Mouse (Mus musculus) limb, embryonic 15.5 days (tissue): Measurements from ENCODE around the gene Dennd1a. TPM values are rescaled to one million over a fixed set of nuclear protein-coding genes. Genes with fewer than 3 reads are reported as not detected.

Experiments used
- ATAC-seq: fragments of 200-750 bp; cut with Nextera tagmentation; 2 replicates; pipeline ENCODE4 v1.8.0; 2017; ENCODE audit warnings: low read depth, moderate TSS enrichment; ENCODE audit not compliant: insufficient number of reproducible peaks, low FRiP score, low TSS enrichment
- H3K27ac ChIP-seq: fragments of 300-500 bp; sonication (generic); 2 replicates; pipeline ENCODE4 v1.5.1; 2015; ENCODE audit warnings: moderate library complexity, mild to moderate bottlenecking, inconsistent platforms
- H3K27me3 ChIP-seq: fragments of 300-500 bp; sonication (generic); 2 replicates; pipeline ENCODE4 v1.6.1; 2015; ENCODE audit warnings: inconsistent platforms
- H3K36me3 ChIP-seq: fragments of 300-500 bp; sonication (generic); 2 replicates; pipeline ENCODE4 v1.6.1; 2015; ENCODE audit warnings: inconsistent platforms
- H3K4me1 ChIP-seq: fragments of 300-500 bp; sonication (generic); 2 replicates; pipeline ENCODE4 v1.6.1; 2015; ENCODE audit warnings: inconsistent platforms
- H3K4me2 ChIP-seq: fragments of 300-500 bp; sonication (generic); 2 replicates; pipeline ENCODE4 v1.6.1; 2015; ENCODE audit warnings: mild to moderate bottlenecking, inconsistent platforms
- H3K4me3 ChIP-seq: fragments of 300-500 bp; sonication (generic); 2 replicates; pipeline ENCODE4 v1.5.1; 2015; ENCODE audit warnings: mild to moderate bottlenecking, inconsistent platforms
- H3K9ac ChIP-seq: fragments of 300-500 bp; sonication (generic); 2 replicates; pipeline ENCODE4 v1.6.1; 2015; ENCODE audit warnings: inconsistent platforms
- H3K9me3 ChIP-seq: fragments of 300-500 bp; sonication (generic); 2 replicates; pipeline ENCODE4 v1.6.1; 2016; ENCODE audit warnings: inconsistent platforms
- WGBS: fragments of 180-500 bp; shearing (Covaris S2); methylation state at CpG from one replicate; pipeline ENCODE4 v1.1.7; 2015; 5-methylcytosine and 5-hydroxymethylcytosine counted together
- polyA plus RNA-seq: library from polyadenylated mRNA; unstranded; fragments of >200 nt; fragmentation: Nextera tagmentation; extraction: Ambion mirVana; gene quantifications from 2 replicates; pipeline ENCODE4 v1.2.1, GENCODE M21; 2015

Gene Dennd1a
- polyA plus RNA-seq, 1 experiment from 2014 or later: 13.0 TPM

DNA sequence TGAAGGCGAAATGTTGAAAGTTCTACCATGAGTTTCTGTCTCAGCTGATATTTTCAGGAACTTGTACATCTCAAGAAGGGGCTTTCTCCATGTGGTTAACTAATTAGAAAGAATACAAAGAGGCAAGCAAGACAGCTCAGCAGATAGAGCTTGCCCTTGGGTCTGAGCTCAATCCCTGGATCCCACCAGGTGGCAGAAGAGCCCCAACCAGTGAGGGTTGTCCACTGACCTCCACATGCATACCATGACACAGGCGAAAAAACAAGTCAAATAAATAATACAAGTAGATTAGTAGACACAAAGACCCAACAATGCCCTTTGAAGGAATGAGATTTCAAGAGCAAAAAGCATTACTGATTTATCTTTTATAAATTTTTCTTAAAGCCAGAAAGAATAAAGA lies 100.8 kb downstream of the Dennd1a start:
- Histone ChIP-seq H3K36me3 (no peaks in the 10 kb centered on the region), H3K4me1 (no peaks in the 10 kb centered on the region), H3K4me2 (no peak overlapping the region), H3K27me3 (no peaks in the 10 kb centered on the region), H3K27ac (no peak overlapping the region), H3K4me3 (no peak overlapping the region), H3K9me3 (no peaks in the 10 kb centered on the region), H3K9ac (no peak overlapping the region)
- WGBS: 81% methylated on average over 2 of the region's 2 CpGs
- ATAC-seq: no peak

DNA sequence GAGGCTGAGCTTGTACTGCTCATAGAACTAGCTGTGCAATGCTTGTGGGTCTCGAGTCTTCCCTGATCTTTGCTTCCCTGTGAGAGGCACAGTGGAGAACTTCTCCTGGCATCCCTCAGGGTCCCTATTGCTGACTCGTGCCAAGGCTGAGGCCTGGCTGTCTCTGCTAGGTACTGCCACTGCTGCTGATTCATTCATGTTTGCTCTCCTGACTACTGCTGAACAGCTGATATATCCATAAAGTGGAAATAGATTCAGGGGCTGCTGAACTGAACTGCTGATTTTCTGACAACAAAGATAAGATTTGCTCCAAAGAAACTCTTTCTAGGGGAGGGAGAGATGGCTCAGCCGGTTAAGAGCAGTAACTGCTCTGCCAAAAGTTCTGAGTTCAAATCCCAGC lies 102.2 kb downstream of the Dennd1a start:
- Histone ChIP-seq H3K27me3 (no peaks in the 10 kb centered on the region), H3K4me2 (no peak overlapping the region), H3K4me3 (no peak overlapping the region), H3K4me1 (no peaks in the 10 kb centered on the region), H3K27ac (no peak overlapping the region), H3K36me3 (no peaks in the 10 kb centered on the region), H3K9ac (no peak overlapping the region), H3K9me3 (no peaks in the 10 kb centered on the region)
- ATAC-seq: no peak
- 88% methylated on average over 3 of the region's 3 CpGs for WGBS

DNA sequence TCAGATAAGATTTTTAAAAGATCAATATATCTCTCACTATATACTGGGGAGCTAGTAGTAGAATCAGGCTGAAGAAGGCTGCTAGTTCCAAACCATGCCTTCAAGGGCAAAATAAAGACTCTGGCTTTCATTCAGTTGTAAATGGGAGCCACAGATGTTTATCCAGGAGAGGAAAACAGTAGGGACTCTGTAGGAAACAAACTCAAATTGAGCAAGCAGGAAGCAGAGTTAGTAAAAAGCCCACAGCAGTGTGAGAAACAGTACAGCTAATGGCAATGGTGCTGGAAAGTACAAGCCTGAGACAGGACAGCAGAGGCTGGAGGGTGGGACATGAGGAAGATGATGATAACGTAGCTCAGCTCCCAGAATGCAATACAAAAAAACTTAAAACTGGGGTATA lies 103.3 kb downstream of the Dennd1a start:
- no peaks in the 10 kb centered on the region for H3K36me3 ChIP-seq
- no peak overlapping the region for H3K4me3 ChIP-seq
- no peaks in the 10 kb centered on the region for H3K27me3 ChIP-seq
- no peaks in the 10 kb centered on the region for H3K9me3 ChIP-seq
- no peak overlapping the region for H3K27ac ChIP-seq
- H3K4me2 ChIP-seq: no peak overlapping the region
- no peak overlapping the region for H3K9ac ChIP-seq
- WGBS: 59% methylated on average over 1 of the region's 1 CpGs
- H3K4me1 ChIP-seq: no peaks in the 10 kb centered on the region
- no peak for ATAC-seq

DNA sequence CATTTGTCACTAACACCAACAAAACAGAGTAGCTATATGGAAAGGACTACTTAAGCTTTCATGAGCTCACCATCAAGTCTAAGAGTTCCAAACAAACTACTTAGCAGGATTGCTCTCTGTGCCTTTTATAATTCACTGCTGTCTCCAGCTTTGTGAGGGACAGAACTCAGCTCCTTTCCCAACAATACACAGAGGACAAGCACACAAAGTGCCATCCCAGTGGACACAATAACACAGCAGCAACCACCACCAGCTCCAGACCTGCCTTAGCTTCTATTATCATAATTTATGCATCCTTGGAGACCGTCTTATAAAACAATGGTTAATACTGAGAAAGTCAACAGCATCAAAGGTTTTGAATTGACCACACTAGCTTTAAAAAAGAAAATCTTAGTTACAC lies 104.9 kb downstream of the Dennd1a start:
- no peak overlapping the region for H3K27ac ChIP-seq
- H3K27me3 ChIP-seq: no peaks in the 10 kb centered on the region
- no peaks in the 10 kb centered on the region for H3K4me1 ChIP-seq
- H3K4me3 ChIP-seq: no peak overlapping the region
- no peak overlapping the region for H3K4me2 ChIP-seq
- no peaks in the 10 kb centered on the region for H3K36me3 ChIP-seq
- WGBS: 82% methylated on average over 1 of the region's 1 CpGs
- no peak for ATAC-seq
- no peaks in the 10 kb centered on the region for H3K9me3 ChIP-seq
- H3K9ac ChIP-seq: no peak overlapping the region

DNA sequence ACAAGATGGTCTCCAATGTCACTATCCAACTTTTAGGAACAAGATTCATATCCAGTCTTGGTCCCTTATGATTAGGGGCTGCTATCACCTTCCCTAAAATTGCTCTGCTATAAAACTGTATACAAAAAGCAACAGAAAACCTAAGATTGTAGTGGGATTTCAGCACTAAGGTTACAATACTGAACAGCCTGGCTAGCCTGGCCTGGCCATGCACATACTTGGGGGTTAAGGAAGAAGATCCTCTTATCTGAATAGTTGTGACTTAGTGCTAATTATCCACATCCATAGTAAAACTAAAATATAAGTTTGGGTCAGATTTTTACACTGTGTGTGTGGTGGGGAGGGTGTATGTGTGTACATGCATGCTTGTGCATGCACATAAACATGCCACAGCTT lies 109.6 kb downstream of the Dennd1a start:
- Histone ChIP-seq H3K36me3 (no peaks in the 10 kb centered on the region), H3K27ac (no peak overlapping the region), H3K4me3 (no peak overlapping the region), H3K27me3 (no peaks in the 10 kb centered on the region), H3K9ac (no peak overlapping the region), H3K4me1 (no peaks in the 10 kb centered on the region), H3K4me2 (no peak overlapping the region), H3K9me3 (no peaks in the 10 kb centered on the region)
- no peak for ATAC-seq

DNA sequence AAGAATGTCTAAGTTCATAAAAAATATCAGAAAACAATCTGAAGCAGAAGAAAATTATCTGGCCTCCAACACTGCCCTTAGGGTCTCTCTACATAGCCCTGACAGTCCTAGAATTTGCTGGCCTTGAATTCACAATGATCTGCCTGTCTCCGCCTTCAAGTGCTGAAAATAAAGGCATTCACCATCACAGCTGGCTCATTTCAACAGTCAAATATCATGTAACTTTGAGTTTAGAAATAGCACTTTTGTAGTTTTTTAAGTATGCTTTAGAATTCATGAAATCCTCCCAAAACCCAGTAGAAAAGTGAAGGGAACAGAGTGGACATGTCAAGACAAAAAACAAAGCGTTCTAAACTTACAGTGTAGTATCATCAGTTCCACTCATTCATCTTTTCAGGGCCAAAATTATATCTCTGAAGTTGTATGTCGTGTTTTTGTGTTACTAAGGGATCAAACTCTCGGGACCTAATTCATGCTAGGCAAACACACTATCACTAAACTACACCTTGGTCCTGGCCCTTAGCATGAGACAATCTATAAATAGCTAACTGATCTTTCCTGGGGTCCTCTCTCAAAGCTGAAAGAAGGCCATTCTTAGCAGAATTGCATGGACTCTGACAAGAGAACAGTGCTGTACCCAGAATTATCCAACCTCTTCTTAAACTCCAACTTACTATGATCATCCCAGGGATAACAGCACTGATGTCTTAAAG lies 110.2 kb downstream of the Dennd1a start:
- no peak overlapping the region for H3K9ac ChIP-seq
- no peaks in the 10 kb centered on the region for H3K4me1 ChIP-seq
- H3K4me3 ChIP-seq: no peak overlapping the region
- H3K27me3 ChIP-seq: no peaks in the 10 kb centered on the region
- no peak for ATAC-seq
- no peak overlapping the region for H3K4me2 ChIP-seq
- no peaks in the 10 kb centered on the region for H3K36me3 ChIP-seq
- no peaks in the 10 kb centered on the region for H3K9me3 ChIP-seq
- no peak overlapping the region for H3K27ac ChIP-seq
- WGBS: 83% methylated on average over 4 of the region's 4 CpGs

DNA sequence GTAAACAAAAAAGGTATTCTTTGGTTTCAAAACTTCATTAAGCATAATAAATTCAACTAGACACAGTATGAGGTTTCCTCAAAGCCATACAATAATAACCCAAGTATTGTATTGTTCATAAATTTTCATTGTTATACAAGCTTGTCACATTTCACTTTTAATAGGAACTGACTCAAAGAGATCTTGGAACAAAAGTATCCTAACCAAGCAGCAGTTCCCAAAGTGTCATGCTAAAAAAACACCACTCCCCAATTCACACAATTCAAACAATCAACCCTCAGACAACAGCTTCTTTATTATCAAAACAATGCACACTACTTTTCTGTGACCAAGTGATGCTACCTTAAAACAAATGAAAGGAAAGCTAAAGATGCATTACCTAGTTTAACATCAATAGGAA lies 111.9 kb downstream of the Dennd1a start:
- Histone ChIP-seq H3K9me3 (no peaks in the 10 kb centered on the region), H3K9ac (no peak overlapping the region), H3K36me3 (no peaks in the 10 kb centered on the region), H3K27ac (no peak overlapping the region), H3K4me3 (no peak overlapping the region), H3K4me1 (no peaks in the 10 kb centered on the region), H3K4me2 (no peak overlapping the region), H3K27me3 (no peaks in the 10 kb centered on the region)
- no peak for ATAC-seq

DNA sequence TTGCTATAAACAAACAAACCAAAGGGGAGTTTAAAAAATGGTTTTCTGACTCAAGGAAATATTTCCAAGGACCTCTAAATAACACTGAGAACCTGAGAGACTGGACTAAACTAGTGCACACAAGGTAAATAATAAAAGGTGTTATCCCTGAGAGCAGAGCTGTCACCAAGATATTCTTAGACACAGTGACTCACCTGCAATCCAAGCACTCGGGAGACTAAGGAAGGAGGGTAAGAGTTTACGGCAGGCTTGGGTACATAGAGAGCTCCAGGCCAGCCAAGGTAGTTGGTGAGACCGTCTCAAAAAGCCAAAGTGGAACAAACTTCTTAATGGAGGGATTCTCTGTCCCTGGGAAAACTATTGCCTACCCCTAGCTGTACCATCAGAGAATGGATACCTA lies 118.6 kb downstream of the Dennd1a start:
- no peak for ATAC-seq
- Histone ChIP-seq H3K9me3 (no peaks in the 10 kb centered on the region), H3K4me2 (no peak overlapping the region), H3K27me3 (no peaks in the 10 kb centered on the region), H3K36me3 (no peaks in the 10 kb centered on the region), H3K4me3 (no peak overlapping the region), H3K4me1 (no peaks in the 10 kb centered on the region), H3K27ac (no peak overlapping the region), H3K9ac (no peak overlapping the region)
- WGBS: 77% methylated on average over 3 of the region's 3 CpGs

DNA sequence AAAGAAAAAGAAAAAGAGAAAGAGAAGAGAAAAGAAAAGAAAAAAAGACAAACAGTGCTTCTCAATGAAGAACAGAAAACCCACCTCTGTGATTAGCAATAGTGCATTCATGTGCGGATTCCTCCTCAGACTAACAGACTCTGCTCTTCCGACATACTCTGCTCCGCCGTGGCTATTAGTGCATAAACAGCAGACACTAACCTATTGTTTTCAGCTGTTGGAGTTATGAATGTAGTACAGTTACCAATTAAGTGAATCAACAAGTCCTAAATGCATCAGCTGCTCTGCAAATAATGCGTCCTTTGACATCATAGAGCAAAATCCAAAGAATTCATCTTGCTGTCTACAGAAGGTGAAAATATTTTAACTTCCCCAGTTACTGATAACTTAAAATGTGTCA lies 121.2 kb downstream of the Dennd1a start:
- no peaks in the 10 kb centered on the region for H3K27me3 ChIP-seq
- no peak overlapping the region for H3K4me2 ChIP-seq
- WGBS: 73% methylated on average over 5 of the region's 5 CpGs
- no peaks in the 10 kb centered on the region for H3K4me1 ChIP-seq
- no peak for ATAC-seq
- H3K36me3 ChIP-seq: no peaks in the 10 kb centered on the region
- no peak overlapping the region for H3K9ac ChIP-seq
- no peak overlapping the region for H3K4me3 ChIP-seq
- no peak overlapping the region for H3K27ac ChIP-seq
- H3K9me3 ChIP-seq: no peaks in the 10 kb centered on the region

DNA sequence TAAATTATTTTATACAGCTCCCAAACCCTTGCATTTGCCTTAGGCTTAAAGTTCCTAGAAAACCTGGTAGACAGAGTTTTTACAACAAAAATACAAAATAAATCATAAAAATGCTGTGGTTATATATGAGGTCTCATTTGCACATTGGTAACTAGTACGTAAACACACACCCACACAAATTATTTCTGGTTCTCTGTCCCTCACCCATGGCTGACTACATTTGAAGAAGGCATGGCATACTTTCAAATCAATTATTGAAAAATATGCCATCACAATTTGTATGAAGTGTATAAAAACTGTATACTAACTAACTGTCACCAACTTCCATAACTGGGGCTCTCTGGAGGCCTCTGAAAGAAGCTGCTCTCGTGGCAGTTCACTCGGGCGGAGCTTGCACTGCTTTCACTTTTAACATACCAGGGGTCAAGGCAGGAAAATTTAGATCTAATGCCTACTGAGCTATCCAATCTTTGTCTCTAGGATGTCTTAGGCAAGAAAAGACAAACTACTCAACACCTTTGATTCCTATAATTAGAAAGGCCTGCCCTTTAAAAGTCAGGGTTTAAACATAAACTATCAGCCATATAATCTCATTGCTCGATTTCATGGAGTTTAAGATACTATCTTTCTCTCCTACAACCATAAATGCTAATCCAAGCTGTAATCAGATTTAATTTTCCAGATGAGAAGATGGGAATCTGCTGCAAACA lies 122.7 kb downstream of the Dennd1a start:
- Histone ChIP-seq H3K9me3 (no peaks in the 10 kb centered on the region), H3K9ac (no peak overlapping the region), H3K4me3 (no peak overlapping the region), H3K36me3 (no peaks in the 10 kb centered on the region), H3K4me2 (no peak overlapping the region), H3K4me1 (no peaks in the 10 kb centered on the region), H3K27ac (no peak overlapping the region), H3K27me3 (no peaks in the 10 kb centered on the region)
- ATAC-seq: no peak
- 54% methylated on average over 5 of the region's 5 CpGs for WGBS

DNA sequence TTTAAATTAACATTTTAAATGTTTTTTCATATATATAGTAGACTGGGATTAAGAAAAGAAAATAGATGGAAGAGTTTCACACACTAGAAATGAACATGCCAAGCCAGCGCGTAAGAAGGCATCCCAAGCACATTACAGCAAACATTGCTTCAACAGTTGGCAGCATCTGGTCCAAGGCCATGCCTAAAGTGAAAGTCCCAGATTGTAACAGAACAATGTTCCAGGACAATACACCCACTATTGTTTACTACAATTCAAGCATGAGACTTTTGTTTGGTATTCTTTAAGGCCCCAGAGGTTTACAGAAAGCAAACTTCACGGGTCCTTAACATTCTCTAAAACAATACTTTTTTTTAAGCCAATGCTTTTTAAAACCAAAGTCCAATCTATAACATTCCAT lies 124.7 kb downstream of the Dennd1a start:
- ATAC-seq: no peak
- Histone ChIP-seq H3K9me3 (no peaks in the 10 kb centered on the region), H3K9ac (no peak overlapping the region), H3K36me3 (no peaks in the 10 kb centered on the region), H3K4me1 (no peaks in the 10 kb centered on the region), H3K27me3 (no peaks in the 10 kb centered on the region), H3K4me2 (no peak overlapping the region), H3K4me3 (no peak overlapping the region), H3K27ac (no peak overlapping the region)
- WGBS: 61% methylated on average over 3 of the region's 3 CpGs

DNA sequence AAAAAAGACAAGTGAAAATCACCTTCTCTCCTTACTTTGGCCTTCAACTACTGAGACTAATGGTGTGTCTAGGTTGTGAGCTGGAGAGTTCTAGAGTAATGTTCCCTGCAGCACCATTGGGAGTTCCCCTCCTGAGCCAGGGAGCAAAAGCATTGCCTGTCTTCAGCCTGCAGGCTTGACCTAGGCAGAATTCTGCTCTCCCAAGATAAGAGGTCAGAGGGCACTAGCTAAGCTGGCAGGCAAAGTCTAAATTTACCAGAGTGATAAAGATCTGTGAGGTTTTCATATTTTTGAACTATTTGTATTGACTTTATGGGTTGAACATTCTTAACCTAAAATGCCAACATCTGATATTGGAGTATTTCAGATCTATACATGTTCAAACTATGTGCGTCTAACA lies 125.7 kb downstream of the Dennd1a start:
- Histone ChIP-seq H3K4me3 (no peak overlapping the region), H3K9me3 (no peaks in the 10 kb centered on the region), H3K27ac (no peak overlapping the region), H3K4me2 (no peak overlapping the region), H3K9ac (no peak overlapping the region), H3K27me3 (no peaks in the 10 kb centered on the region), H3K36me3 (no peaks in the 10 kb centered on the region), H3K4me1 (no peaks in the 10 kb centered on the region)
- ATAC-seq: no peak
- 90% methylated on average over 1 of the region's 1 CpGs for WGBS

DNA sequence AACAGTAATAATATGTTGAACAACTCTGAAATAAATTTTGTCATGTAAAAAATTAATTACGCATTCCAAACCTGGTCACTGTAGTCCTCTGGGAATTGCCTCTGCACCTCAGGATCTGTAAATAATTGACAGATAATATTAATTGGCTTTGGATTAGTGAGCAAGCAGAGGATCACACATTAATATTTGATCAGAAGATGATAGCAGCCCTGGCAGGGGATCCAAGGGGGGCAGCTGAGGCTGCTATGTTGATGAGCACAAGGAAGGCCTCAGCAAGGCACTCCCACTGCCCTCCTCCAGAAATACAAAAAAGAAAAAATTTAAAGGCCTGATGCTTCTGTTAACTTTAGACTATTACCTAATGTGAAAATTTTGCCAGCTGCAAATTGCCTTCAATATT lies 127.5 kb downstream of the Dennd1a start:
- Histone ChIP-seq H3K27ac (no peak overlapping the region), H3K4me2 (no peak overlapping the region), H3K9me3 (no peaks in the 10 kb centered on the region), H3K4me3 (no peak overlapping the region), H3K9ac (no peak overlapping the region), H3K4me1 (no peaks in the 10 kb centered on the region), H3K27me3 (no peaks in the 10 kb centered on the region), H3K36me3 (no peaks in the 10 kb centered on the region)
- 89% methylated on average over 1 of the region's 1 CpGs for WGBS
- no peak for ATAC-seq
